Mouse (Mus musculus) olfactory bulb, adult 2 months (tissue): Measurements from ENCODE around the gene Gpatch2.

Experiments used
- CTCF ChIP-seq: fragments of 200-500 bp; IDR thresholded peaks from 2 replicates; pipeline ENCODE4 v1.5.1; 2012; ENCODE audit warnings: low read depth, mild to moderate bottlenecking, low read length, moderate library complexity; ENCODE audit not compliant: insufficient read depth
- POLR2A ChIP-seq: fragments of 200-500 bp; IDR thresholded peaks from 2 replicates; pipeline ENCODE4 v1.6.1; 2012; ENCODE audit warnings: mild to moderate bottlenecking, low read depth, low read length, moderate library complexity; ENCODE audit not compliant: insufficient read depth

DNA sequence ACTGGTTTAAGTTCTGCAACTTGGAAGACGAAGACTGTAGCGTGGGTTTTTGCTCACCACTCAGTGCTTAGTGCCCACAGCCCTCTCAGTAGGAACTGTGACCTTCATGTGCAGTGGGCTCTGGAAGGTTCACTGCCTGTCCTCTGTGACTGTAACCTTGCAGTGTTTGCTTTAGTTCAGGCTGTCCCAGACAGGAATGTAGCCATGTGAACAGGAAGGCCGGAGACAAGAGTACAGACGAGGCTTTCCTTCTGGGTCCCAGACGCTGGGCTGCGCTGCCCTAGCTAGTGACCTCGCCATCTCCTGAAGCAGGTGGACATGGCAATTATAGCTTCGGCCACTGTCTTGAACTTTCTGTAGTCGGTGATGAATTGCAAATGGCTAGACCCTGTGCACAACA lies 62.0 kb downstream of the Gpatch2 start:
- TF ChIP-seq POLR2A, result no peak
- TF ChIP-seq CTCF, result no peak
